Mouse (Mus musculus): ENCODE data around the gene Anapc1.

Gene Anapc1

DNA sequence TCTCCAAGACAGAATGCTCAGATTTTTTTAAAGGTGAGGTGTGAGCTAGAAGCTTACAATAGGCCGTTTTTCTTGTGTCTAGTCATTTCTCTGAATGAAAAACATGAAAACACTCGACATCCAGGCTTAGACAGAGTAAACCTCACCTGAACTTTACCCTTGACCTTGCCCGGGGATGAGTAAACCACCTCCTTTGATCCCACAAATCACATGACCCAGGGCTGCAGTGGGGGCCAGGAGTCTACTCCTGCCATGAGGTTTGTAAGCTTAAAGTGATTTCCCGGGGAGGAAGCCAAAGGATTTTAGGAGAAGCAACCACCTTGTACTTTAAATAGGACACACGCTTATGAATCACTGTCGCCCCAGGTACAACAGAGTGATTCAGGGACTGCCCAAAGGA lies 119.2 kb downstream of the Anapc1 start:
- in situ Hi-C loops (cut with MboI, MseI), result no loop called here

DNA sequence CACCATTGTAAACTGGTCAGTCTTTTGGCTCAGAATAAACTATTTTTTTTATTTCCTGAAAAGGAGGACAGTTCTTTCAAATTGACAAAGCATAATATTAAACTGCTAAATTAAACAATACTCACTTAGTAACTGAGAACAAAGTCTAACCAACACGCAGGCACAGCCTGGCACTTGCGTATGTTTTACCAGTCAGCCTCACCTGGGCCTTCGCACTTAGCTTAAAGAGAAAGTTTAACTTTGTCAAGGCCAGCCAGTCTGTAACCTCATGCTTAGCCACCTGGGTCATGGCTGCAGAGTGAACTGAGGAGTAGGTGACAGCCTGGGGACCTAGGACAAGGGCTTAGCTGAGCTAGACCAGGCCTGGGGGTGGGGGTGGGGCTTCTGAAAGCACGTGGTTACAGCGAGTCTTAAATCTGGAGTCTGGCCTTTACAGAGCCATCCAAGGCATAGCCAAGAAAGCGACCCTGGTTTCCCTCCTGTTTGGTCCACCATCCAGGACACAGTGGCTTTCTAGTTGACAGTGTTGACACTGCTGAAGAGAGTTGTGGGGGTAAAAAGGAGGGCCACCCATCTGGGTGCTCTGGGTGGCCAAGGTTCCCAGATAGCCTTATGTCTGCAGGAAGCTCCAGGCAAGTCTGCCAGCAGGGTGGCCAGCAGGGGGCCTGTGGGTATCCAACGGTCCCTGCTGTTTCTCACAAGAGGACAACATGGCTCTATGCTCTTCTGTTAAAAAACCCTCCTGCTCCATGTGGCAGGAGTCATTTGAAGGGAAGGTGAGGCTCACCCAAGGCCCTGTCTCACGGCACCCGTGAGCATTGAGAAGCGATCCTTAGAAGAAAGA lies 120.7 kb downstream of the Anapc1 start:
- in situ Hi-C loops (cut with MboI, MseI), result no loop called here

DNA sequence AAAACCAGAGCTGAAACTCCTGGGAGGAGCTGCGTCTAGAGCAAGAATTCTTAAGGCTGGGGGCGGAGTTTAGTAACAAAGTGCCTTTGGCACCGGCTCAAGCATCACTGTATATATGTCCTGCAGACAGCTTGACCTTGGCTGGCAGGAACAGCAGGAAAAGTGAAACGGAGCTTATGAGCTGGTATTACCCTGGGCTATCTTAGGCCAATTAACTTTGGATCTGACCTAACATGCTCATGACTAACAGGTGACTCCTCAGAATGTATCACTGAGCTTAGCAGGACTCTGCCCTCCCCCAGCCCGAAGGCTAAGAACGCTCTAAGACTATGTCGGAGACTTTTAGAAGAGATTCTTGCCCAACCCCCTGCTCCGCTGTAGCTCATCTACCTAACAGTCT lies 121.3 kb downstream of the Anapc1 start:
- in situ Hi-C loops (cut with MboI, MseI), result no loop called here

DNA sequence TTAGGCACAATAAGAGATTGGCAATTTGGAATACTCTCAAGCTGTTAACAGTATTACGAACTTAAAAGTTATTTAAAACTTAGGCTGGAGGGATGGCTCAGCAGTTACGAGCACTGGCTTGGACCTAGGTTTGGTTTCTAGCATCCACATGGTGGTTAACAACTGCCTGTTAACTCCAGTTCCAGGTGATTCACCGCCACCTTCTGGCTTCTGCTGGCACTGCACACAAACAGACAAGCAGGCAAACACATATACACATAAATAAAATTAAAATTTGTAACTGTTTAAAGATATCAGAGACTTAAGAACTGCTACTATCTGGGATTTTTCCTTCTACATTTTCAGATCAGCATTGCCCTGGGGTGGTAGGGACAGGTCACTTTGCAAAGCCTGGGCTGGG lies 123.0 kb downstream of the Anapc1 start:
- in situ Hi-C loops (cut with MboI, MseI), result no loop called here
